Mouse (Mus musculus): ENCODE data around the gene Arl4c.

Gene Arl4c

DNA sequence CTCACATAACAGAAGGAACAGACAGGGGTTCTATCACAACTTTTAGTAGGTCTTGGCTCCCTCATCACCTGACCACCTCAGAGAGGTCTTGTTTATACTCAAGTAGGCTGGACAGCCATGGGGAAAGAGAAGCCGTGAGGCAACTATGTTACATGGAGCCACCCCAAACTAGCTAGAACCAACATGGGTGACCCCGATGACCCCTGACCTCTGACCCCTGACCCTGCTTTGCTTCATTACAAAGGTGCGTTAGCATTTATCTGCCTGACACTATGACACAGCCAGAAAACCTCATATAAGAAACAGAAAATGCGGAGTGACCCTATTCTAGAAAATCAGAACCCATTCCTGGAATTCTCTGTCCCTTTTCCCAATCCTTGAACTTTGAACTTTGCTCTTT lies 77.6 kb downstream of the Arl4c start:
- DNase-seq (ENCODE audit: low read depth, low spot score), result no peak

DNA sequence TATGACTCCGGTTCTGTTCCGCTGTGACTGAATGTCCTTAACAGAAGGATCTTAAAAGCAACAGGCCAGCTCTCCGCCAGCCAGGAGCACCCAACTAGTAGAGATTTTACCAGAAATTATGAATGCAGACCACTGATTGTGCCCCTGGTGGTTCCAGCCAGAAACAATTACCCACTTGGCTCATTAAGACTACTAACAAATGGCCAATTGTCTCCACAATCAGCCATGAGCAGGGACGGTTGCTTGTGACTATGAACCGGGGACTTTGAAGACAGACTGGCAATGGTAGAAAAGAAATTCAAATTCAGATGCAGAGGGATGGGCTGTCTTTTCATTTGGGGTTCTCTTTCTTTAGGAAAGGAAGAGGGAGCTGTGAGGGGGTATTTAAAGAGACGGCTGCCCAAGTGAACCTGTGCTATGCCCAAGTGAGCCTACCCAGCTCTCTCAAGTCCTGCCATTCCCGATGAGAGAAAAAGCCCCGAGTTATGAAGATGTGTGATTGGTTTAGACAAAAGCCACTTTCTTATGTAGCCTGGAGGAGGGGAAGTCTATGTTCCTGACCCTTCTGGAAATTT lies 78.4 kb downstream of the Arl4c start:
- peak; percentile 62 for DNase-seq (ENCODE audit: low read depth, low spot score)

Data from brain, embryonic 18.5 days (tissue).